Mouse (Mus musculus) brain, embryonic 14.5 days (tissue): ENCODE data around the gene Slc15a4.

ENCODE experiments used
- CTCF ChIP-seq: fragments of 200-500 bp; IDR thresholded peaks from 2 replicates; pipeline ENCODE4 v1.5.1; 2012; ENCODE audit warnings: inconsistent platforms, mild to moderate bottlenecking, moderate library complexity, borderline replicate concordance; ENCODE audit not compliant: insufficient read depth, insufficient read length; ENCODE audit errors: extremely low read depth
- POLR2A ChIP-seq: fragments of 200-500 bp; IDR thresholded peaks from 2 replicates; pipeline ENCODE4 v1.6.1; 2012; ENCODE audit warnings: mild to moderate bottlenecking, inconsistent platforms, borderline replicate concordance; ENCODE audit not compliant: poor library complexity, insufficient read depth, insufficient read length, severe bottlenecking; ENCODE audit errors: extremely low read depth

GRCm38 (mm10) chr5:127602996-127603395 lies 29.7 kb downstream of the Slc15a4 start:
- no peak for TF ChIP-seq CTCF
- TF ChIP-seq POLR2A, result no peak
